Mouse (Mus musculus) mouse trophoblast stem cell (cell line): ENCODE data around the gene Gm19668.
"Not testable (repeated sequence)": the region's sequence is repeated elsewhere in the genome, so short reads cannot be mapped to it uniquely, and the experiment has no call there.

Experiments used
- in situ Hi-C, 2 experiments: fragments of 300-500 bp; cut with MseI, MboI; formaldehyde crosslinking; loops; 2 replicates in 1 of 2; 3 replicates in 1 of 2; pipeline ENCODE4 v1.15.1; 2025

The Gm19668 gene

GRCm38 (mm10) chr10:77771225-77771624 is 27.7 kb downstream of the Gm19668 start, which contains the start of gene Gm3238:
Gene Gm3238, minus strand, starts transcription at chr10:77771325.
- in situ Hi-C loops: not testable (repeated sequence)

GRCm38 (mm10) chr10:77769727-77770126 is 29.2 kb downstream of the Gm19668 start:
- in situ Hi-C loops: no loop called here

GRCm38 (mm10) chr10:77759582-77759981 is 39.4 kb downstream of the Gm19668 start, which contains the start of gene Gm3233:
Gene Gm3233, minus strand, starts transcription at chr10:77759682.
- in situ Hi-C loops: not testable (repeated sequence)

GRCm38 (mm10) chr10:77753448-77753847 is 45.5 kb downstream of the Gm19668 start:
- in situ Hi-C loops: no loop called here

- in situ Hi-C loops: not testable (repeated sequence)
Observed at GRCm38 (mm10) chr10:77752312-77752711, 46.6 kb downstream of the Gm19668 start.

GRCm38 (mm10) chr10:77751254-77751653 is 47.7 kb downstream of the Gm19668 start, which contains the start of gene Gm9736:
Gene Gm9736, minus strand, starts transcription at chr10:77751354.
- in situ Hi-C loops: not testable (repeated sequence)

GRCm38 (mm10) chr10:77750686-77751085 is 48.2 kb downstream of the Gm19668 start:
- in situ Hi-C loops: not testable (repeated sequence)
